Mouse (Mus musculus): ENCODE measurements around the gene Egf. TPM values are rescaled to one million over a fixed set of nuclear protein-coding genes. Genes with fewer than 3 reads are reported as not detected.

Egf gene
- polyA plus RNA-seq, 1 experiment from 2014 or later = 1.8 TPM

DNA sequence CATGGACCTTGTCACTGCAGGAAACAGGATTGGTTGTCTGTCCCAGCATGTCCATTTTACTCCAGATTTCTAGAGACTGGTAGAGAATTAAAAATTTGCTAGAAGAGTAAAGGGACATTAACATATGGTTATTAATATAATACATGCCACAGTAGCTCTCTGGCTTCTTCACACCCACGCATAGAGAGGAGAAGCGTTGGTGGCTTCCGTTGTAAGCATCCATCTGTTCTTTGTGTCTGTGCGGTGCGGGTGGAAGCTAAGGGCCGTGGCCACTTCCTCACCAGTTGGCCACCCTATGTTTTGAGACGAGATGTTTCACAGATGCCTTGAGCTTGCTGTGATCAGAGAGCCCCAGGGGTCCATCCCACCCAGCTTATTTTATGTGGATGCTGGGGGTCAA, 113.5 kb downstream of the Egf start:
- Histone ChIP-seq H3K27me3 (replicated peaks; ENCODE audit: control insufficient read depth, insufficient read depth, low read length) (no peaks in the 10 kb centered on the region), H3K4me2 (ENCODE audit: low read length) (no peak overlapping the region), H3K4me1 (replicated peaks; ENCODE audit: control insufficient read depth, insufficient read depth, low read length) (peaks cover 4% of the 10 kb centered on the region; the same call in 1 of the 2 replicates), H3K9ac (ENCODE audit: low read length) (no peak overlapping the region), H3K27ac (ENCODE audit: low read depth) (no peak overlapping the region), H3K4me3 (ENCODE audit: low read depth, low read length) (no peak overlapping the region), H3K36me3 (ENCODE audit: control insufficient read depth, insufficient read depth, low read length) (0 out of 2 replicates have a peak, but pooled peaks cover 9% of the 10 kb centered on the region), H3K9me3 (ENCODE audit: control insufficient read depth, low read length) (no peaks in the 10 kb centered on the region)
- WGBS = 88% methylated on average over 7 of the region's 7 CpGs
- DNase-seq (ENCODE audit: low spot score) (no peak), ATAC-seq (replicated peaks; ENCODE audit: low FRiP score, low TSS enrichment, low read depth) (no peak)

DNA sequence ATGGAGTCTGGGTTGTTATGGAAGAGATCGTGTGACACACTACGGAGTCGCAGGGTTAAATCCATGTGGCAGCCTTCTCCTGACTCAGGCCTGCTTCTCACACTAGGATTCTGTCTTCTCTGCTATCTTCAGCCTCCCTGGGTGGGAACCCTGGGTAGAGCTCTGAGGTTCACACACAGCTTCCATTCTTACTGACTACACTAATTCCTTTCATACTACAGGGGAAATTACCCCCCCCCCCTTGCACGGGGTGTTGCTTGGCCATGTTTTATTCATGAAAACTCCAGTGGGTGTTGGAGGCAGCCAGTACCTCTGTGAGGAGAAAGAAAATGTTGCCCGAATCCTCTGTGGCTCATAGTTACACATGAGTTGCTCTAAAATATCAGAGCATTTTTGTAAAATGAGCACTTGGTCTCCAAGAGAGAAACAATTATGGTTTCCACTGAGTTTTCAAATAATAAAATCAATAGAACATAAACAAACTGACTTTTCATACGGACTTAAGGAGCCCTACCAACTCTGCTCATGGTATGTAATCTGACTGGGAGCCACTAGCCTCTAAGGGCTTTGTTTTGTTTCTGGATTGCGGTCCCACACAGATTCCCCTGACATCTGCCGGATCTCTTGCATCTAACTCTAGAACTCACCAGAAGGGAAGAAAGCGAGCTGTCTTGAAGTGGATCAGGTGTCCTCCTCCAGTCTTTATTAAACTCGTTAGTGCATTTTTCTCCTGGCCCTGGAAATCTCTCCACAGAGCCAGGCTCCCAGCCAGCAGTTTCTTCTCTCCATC, 114.7 kb downstream of the Egf start:
- peaks cover 4% of the 10 kb centered on the region; the same call in 1 of the 2 replicates for H3K4me1 ChIP-seq (replicated peaks; ENCODE audit: control insufficient read depth, insufficient read depth, low read length)
- no peak overlapping the region for H3K9ac ChIP-seq (ENCODE audit: low read length)
- 63% methylated on average over 10 of the region's 10 CpGs for WGBS
- 0 out of 2 replicates have a peak, but pooled peaks cover 12% of the 10 kb centered on the region for H3K36me3 ChIP-seq (ENCODE audit: control insufficient read depth, insufficient read depth, low read length)
- H3K4me2 ChIP-seq (ENCODE audit: low read length) = no peak overlapping the region
- no peak overlapping the region for H3K4me3 ChIP-seq (ENCODE audit: low read depth, low read length)
- H3K27me3 ChIP-seq (replicated peaks; ENCODE audit: control insufficient read depth, insufficient read depth, low read length) = no peaks in the 10 kb centered on the region
- H3K27ac ChIP-seq (ENCODE audit: low read depth) = no peak overlapping the region
- no peaks in the 10 kb centered on the region for H3K9me3 ChIP-seq (ENCODE audit: control insufficient read depth, low read length)
- ATAC-seq (replicated peaks; ENCODE audit: low FRiP score, low TSS enrichment, low read depth) (no peak), DNase-seq (ENCODE audit: low spot score) (no peak)

- Histone ChIP-seq H3K36me3 (ENCODE audit: control insufficient read depth, insufficient read depth, low read length) (peaks cover 12% of the 10 kb centered on the region; the same call in 1 of the 2 replicates), H3K9ac (ENCODE audit: low read length) (no peak overlapping the region), H3K4me1 (replicated peaks; ENCODE audit: control insufficient read depth, insufficient read depth, low read length) (peaks cover 4% of the 10 kb centered on the region; the same call in 1 of the 2 replicates), H3K4me2 (ENCODE audit: low read length) (no peak overlapping the region), H3K4me3 (ENCODE audit: low read depth, low read length) (no peak overlapping the region), H3K27ac (ENCODE audit: low read depth) (no peak overlapping the region), H3K27me3 (replicated peaks; ENCODE audit: control insufficient read depth, insufficient read depth, low read length) (no peaks in the 10 kb centered on the region), H3K9me3 (ENCODE audit: control insufficient read depth, low read length) (no peaks in the 10 kb centered on the region)
- WGBS = 36% methylated on average over 5 of the region's 5 CpGs
- ATAC-seq (replicated peaks; ENCODE audit: low FRiP score, low TSS enrichment, low read depth) = no peak
- DNase-seq (ENCODE audit: low spot score) = no peak
Observed at GRCm38 (mm10) chr3:129639701-129640100, 115.4 kb downstream of the Egf start.

DNA sequence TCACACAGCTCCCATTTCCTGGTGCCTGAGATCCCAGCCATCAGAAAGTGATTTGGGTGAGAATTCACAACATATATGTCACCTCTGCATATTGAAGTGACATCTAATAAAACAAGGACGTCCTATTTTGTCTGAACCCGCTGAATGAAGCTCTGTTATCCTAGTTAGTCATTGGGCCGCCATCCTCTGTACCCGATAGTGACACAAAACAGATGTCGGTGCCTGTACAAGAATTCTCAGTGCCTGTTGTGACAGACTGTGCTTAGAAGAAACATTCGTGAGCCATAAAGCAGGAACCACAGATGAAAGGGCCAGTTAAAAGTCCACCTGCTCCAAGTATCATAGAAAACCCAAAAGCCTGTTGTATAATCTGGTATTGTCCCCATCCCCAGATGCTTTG, 117.7 kb downstream of the Egf start:
- 82% methylated on average over 6 of the region's 6 CpGs for WGBS
- H3K4me1 ChIP-seq (replicated peaks; ENCODE audit: control insufficient read depth, insufficient read depth, low read length) = peaks cover 4% of the 10 kb centered on the region; the same call in 1 of the 2 replicates
- H3K4me3 ChIP-seq (ENCODE audit: low read depth, low read length) = no peak overlapping the region
- ATAC-seq (replicated peaks; ENCODE audit: low FRiP score, low TSS enrichment, low read depth) (no peak), DNase-seq (ENCODE audit: low spot score) (no peak)
- H3K4me2 ChIP-seq (ENCODE audit: low read length) = no peak overlapping the region
- H3K9me3 ChIP-seq (ENCODE audit: control insufficient read depth, low read length) = no peaks in the 10 kb centered on the region
- H3K27me3 ChIP-seq (replicated peaks; ENCODE audit: control insufficient read depth, insufficient read depth, low read length) = no peaks in the 10 kb centered on the region
- H3K36me3 ChIP-seq (ENCODE audit: control insufficient read depth, insufficient read depth, low read length) = peaks cover 23% of the 10 kb centered on the region
- no peak overlapping the region for H3K27ac ChIP-seq (ENCODE audit: low read depth)
- H3K9ac ChIP-seq (ENCODE audit: low read length) = no peak overlapping the region

DNA sequence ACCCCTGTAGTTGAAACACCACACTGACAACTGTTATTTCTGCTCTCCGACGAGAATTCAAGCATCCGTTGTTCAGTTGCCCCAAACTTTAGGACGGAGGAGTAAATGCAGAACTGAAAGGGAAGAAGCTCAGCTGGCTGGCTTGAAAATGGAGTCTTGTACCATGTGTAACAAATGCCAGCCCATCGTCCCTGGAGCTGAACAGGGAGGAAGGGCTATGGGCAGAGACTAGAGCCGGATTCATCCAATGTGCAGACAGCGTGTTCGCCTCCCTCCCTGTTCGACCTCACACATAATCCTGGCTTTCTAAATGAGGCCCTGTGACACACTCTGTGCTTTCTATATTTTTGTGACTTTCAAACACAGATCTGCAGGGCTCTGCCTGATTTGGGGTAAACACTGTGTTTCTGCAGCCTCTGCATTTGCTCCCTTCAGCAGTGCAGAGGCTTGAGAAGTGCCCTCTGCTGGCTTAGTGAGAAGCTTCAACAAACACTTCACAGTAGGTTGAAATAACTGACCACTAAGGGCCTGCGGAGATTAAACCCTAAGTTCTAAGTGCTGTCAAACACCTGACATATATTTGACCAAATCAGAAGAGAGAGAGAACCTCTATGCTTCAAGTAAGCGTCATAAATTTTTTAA, 120.7 kb downstream of the Egf start:
- H3K4me3 ChIP-seq (ENCODE audit: low read depth, low read length) = no peak overlapping the region
- ATAC-seq (replicated peaks; ENCODE audit: low FRiP score, low TSS enrichment, low read depth) = no peak
- H3K27me3 ChIP-seq (replicated peaks; ENCODE audit: control insufficient read depth, insufficient read depth, low read length) = no peaks in the 10 kb centered on the region
- no peaks in the 10 kb centered on the region for H3K9me3 ChIP-seq (ENCODE audit: control insufficient read depth, low read length)
- peak overlapping the region; percentile 9; the same call in 1 of the 2 replicates for H3K27ac ChIP-seq (ENCODE audit: low read depth)
- no peak overlapping the region for H3K9ac ChIP-seq (ENCODE audit: low read length)
- DNase-seq (ENCODE audit: low spot score) = no peak
- WGBS = 75% methylated on average over 11 of the region's 11 CpGs
- H3K4me2 ChIP-seq (ENCODE audit: low read length) = no peak overlapping the region
- H3K36me3 ChIP-seq (ENCODE audit: control insufficient read depth, insufficient read depth, low read length) = peaks cover 41% of the 10 kb centered on the region
- no peaks in the 10 kb centered on the region for H3K4me1 ChIP-seq (replicated peaks; ENCODE audit: control insufficient read depth, insufficient read depth, low read length)

DNA sequence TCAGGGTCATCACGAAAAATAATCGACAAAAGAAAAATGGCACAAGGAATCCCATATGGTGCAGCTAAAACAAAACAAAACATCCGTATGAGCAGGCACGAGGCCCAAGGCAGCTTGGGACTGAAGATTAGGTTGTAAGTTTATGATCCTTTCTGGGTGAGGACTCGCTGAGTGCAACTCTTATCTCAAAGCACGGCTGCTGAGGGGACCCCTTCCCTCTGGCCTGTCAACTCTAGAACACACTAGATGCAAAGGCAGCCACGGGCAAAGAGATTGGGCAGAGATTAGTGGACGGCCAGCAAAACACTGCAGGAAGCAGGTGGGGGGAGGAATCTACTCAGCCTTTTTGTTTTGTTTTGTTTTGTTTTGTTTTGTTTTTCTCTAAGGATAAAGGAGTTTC, 121.6 kb downstream of the Egf start:
- Histone ChIP-seq H3K4me2 (ENCODE audit: low read length) (no peak overlapping the region), H3K4me3 (ENCODE audit: low read depth, low read length) (no peak overlapping the region), H3K4me1 (replicated peaks; ENCODE audit: control insufficient read depth, insufficient read depth, low read length) (no peaks in the 10 kb centered on the region), H3K27me3 (replicated peaks; ENCODE audit: control insufficient read depth, insufficient read depth, low read length) (no peaks in the 10 kb centered on the region), H3K9ac (ENCODE audit: low read length) (no peak overlapping the region), H3K27ac (ENCODE audit: low read depth) (no peak overlapping the region; the same call in 1 of the 2 replicates), H3K9me3 (ENCODE audit: control insufficient read depth, low read length) (no peaks in the 10 kb centered on the region), H3K36me3 (ENCODE audit: control insufficient read depth, insufficient read depth, low read length) (peaks cover 49% of the 10 kb centered on the region)
- DNase-seq (ENCODE audit: low spot score) = no peak
- 42% methylated on average over 8 of the region's 8 CpGs for WGBS
- ATAC-seq (replicated peaks; ENCODE audit: low FRiP score, low TSS enrichment, low read depth) = no peak

DNA sequence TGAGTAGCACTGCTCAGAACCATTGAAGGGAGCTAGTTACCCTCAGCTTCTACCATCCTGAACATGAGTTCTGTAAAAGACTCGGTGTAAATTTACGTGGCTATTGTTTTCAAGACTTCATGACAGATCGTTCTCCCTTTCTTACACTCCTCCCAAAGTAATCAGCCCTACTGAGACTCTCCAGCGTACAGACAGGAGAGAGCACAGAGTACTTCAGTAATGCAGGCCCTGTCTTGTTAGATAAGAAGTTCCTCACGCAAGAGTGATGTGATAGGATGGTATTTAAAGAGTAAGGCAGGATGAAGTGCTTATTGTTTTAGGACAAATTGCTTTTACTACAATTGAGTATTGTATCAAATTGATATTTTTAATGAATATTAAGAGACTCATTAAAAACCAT, 123.3 kb downstream of the Egf start:
- no peak for DNase-seq (ENCODE audit: low spot score)
- H3K27me3 ChIP-seq (replicated peaks; ENCODE audit: control insufficient read depth, insufficient read depth, low read length) = no peaks in the 10 kb centered on the region
- H3K9me3 ChIP-seq (ENCODE audit: control insufficient read depth, low read length) = no peaks in the 10 kb centered on the region
- no peak overlapping the region for H3K4me2 ChIP-seq (ENCODE audit: low read length)
- H3K4me3 ChIP-seq (ENCODE audit: low read depth, low read length) = no peak overlapping the region
- ATAC-seq (replicated peaks; ENCODE audit: low FRiP score, low TSS enrichment, low read depth) = no peak
- H3K9ac ChIP-seq (ENCODE audit: low read length) = no peak overlapping the region
- peaks cover 44% of the 10 kb centered on the region for H3K36me3 ChIP-seq (ENCODE audit: control insufficient read depth, insufficient read depth, low read length)
- no peak overlapping the region for H3K27ac ChIP-seq (ENCODE audit: low read depth)
- 96% methylated on average over 5 of the region's 5 CpGs for whole genome bisulfite sequencing
- no peaks in the 10 kb centered on the region for H3K4me1 ChIP-seq (replicated peaks; ENCODE audit: control insufficient read depth, insufficient read depth, low read length)

DNA sequence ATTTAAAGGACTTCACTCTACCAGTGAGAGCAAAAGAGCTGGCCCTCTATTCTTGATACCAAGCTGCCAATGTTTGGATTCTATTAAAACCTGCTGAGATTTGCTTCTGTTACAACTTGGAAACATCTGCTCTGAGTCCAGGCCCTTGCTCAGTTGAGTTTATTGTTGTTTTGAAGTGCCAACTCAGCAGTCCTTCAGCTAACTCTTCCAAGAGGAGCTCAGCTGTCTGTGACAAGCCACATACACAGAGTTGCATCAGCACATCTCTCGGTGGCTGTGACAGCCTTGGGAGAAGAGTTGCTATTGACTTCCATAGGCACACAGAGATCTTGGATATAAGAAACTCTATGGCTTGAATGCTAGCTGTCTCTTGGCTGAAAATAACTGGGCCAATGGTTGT, 124.1 kb downstream of the Egf start:
- ATAC-seq (replicated peaks; ENCODE audit: low FRiP score, low TSS enrichment, low read depth) (no peak), DNase-seq (ENCODE audit: low spot score) (no peak)
- 71% methylated on average over 1 of the region's 1 CpGs for WGBS
- Histone ChIP-seq H3K4me1 (replicated peaks; ENCODE audit: control insufficient read depth, insufficient read depth, low read length) (no peaks in the 10 kb centered on the region), H3K4me2 (ENCODE audit: low read length) (no peak overlapping the region), H3K27ac (ENCODE audit: low read depth) (no peak overlapping the region), H3K9ac (ENCODE audit: low read length) (no peak overlapping the region), H3K4me3 (ENCODE audit: low read depth, low read length) (no peak overlapping the region), H3K36me3 (ENCODE audit: control insufficient read depth, insufficient read depth, low read length) (peaks cover 39% of the 10 kb centered on the region), H3K27me3 (replicated peaks; ENCODE audit: control insufficient read depth, insufficient read depth, low read length) (no peaks in the 10 kb centered on the region), H3K9me3 (ENCODE audit: control insufficient read depth, low read length) (no peaks in the 10 kb centered on the region)

Data from intestine, embryonic 14.5 days (tissue).